Mouse (Mus musculus) heart, embryonic 11.5 days (tissue): ENCODE data around the gene Actn1. TPM values are rescaled to one million over a fixed set of nuclear protein-coding genes. Genes with fewer than 3 reads are reported as not detected.
A peak's percentile ranks its signal among the peaks of the same experiment; 100 is the strongest.

Experiments
- ATAC-seq: fragments of 200-750 bp; cut with Nextera tagmentation; replicated peaks from 2 replicates; pipeline ENCODE4 v1.8.0; 2017; ENCODE audit warnings: moderate library complexity; ENCODE audit not compliant: insufficient number of reproducible peaks, low FRiP score, low TSS enrichment
- H3K27ac ChIP-seq: fragments of 300-500 bp; sonication (generic); 2 replicates; pipeline ENCODE4 v1.5.1; 2014; ENCODE audit warnings: mild to moderate bottlenecking, low read depth, low read length
- H3K27me3 ChIP-seq: fragments of 300-500 bp; sonication (generic); 2 replicates; pipeline ENCODE4 v1.6.1; 2014; ENCODE audit warnings: mild to moderate bottlenecking, low read length, mixed read lengths; ENCODE audit not compliant: control insufficient read depth, insufficient read depth
- H3K36me3 ChIP-seq: fragments of 300-500 bp; sonication (generic); 2 replicates; pipeline ENCODE4 v1.6.1; 2014; ENCODE audit warnings: mild to moderate bottlenecking, low read length, moderate library complexity, mixed read lengths; ENCODE audit not compliant: control insufficient read depth, insufficient read depth
- H3K4me1 ChIP-seq: fragments of 300-500 bp; sonication (generic); 2 replicates; pipeline ENCODE4 v1.6.1; 2014; ENCODE audit warnings: low read length; ENCODE audit not compliant: control insufficient read depth, insufficient read depth
- H3K4me2 ChIP-seq: fragments of 300-500 bp; sonication (generic); 2 replicates; pipeline ENCODE4 v1.6.1; 2014; ENCODE audit warnings: mild to moderate bottlenecking, moderate library complexity
- H3K4me3 ChIP-seq: fragments of 300-500 bp; sonication (generic); 2 replicates; pipeline ENCODE4 v1.5.1; 2014; ENCODE audit warnings: low read depth, low read length
- H3K9ac ChIP-seq: fragments of 300-500 bp; sonication (generic); 2 replicates; pipeline ENCODE4 v1.6.1; 2014; ENCODE audit warnings: mild to moderate bottlenecking, low read depth, low read length, moderate library complexity
- H3K9me3 ChIP-seq: fragments of 300-500 bp; sonication (generic); replicated peaks from 2 replicates; pipeline ENCODE4 v1.6.1; 2016; ENCODE audit warnings: low read length; ENCODE audit not compliant: control insufficient read depth
- whole genome bisulfite sequencing: fragments of 180-500 bp; shearing (Covaris S2); extraction: QIAGEN DNeasy Blood & Tissue Kit; methylation state at CpG from one replicate; pipeline ENCODE4 v1.1.7; 2014; ENCODE audit not compliant: insufficient replicate concordance; 5-methylcytosine and 5-hydroxymethylcytosine counted together
- polyA plus RNA-seq: library from polyadenylated mRNA; unstranded; fragments of >200 nt; fragmentation: Nextera tagmentation; extraction: Ambion mirVana; gene quantifications from 2 replicates; pipeline ENCODE4 v1.2.1, GENCODE M21; 2014

The Actn1 gene
- polyA plus RNA-seq: 53.2 and 54.1 TPM in 2 replicates

GRCm38 (mm10) chr12:80260056-80260743 lies at the start of gene Actn1:
Actn1 (minus strand) TSS chr12:80260371.
- Histone ChIP-seq H3K27ac (peak within 1 kb of the TSS; percentile 97), H3K36me3 (no peaks in the 10 kb centered on the region), H3K4me2 (peak within 1 kb of the TSS; percentile 67), H3K4me3 (peak within 1 kb of the TSS; percentile 87), H3K9ac (peak within 1 kb of the TSS; percentile 97), H3K9me3 (no peaks in the 10 kb centered on the region), H3K27me3 (no peaks in the 10 kb centered on the region), H3K4me1 (peaks cover 33% of the 10 kb centered on the region)
- peak; percentile 91 for ATAC-seq
- under 1% methylated on average over 50 of the region's 55 CpGs for WGBS

- 68% methylated on average over 3 of the region's 3 CpGs for WGBS
- H3K9me3 ChIP-seq: no peaks in the 10 kb centered on the region; the same call in 1 of the 2 replicates
- no peaks in the 10 kb centered on the region for H3K4me1 ChIP-seq
- H3K4me2 ChIP-seq: no peak overlapping the region
- no peaks in the 10 kb centered on the region for H3K27me3 ChIP-seq
- no peak overlapping the region for H3K27ac ChIP-seq
- no peaks in the 10 kb centered on the region for H3K36me3 ChIP-seq
- H3K4me3 ChIP-seq: no peak overlapping the region
- H3K9ac ChIP-seq: no peak overlapping the region
- ATAC-seq: no peak
Observed at GRCm38 (mm10) chr12:80307556-80307955, 47.4 kb upstream of the Actn1 start.

GRCm38 (mm10) chr12:80304518-80304917 lies 44.3 kb upstream of the Actn1 start:
- no peak for ATAC-seq
- H3K9me3 ChIP-seq: no peaks in the 10 kb centered on the region; the same call in 1 of the 2 replicates
- no peak overlapping the region for H3K9ac ChIP-seq
- no peaks in the 10 kb centered on the region for H3K36me3 ChIP-seq
- no peak overlapping the region for H3K27ac ChIP-seq
- no peak overlapping the region for H3K4me2 ChIP-seq
- 87% methylated on average over 3 of the region's 3 CpGs for WGBS
- no peak overlapping the region for H3K4me3 ChIP-seq
- no peaks in the 10 kb centered on the region for H3K4me1 ChIP-seq
- no peaks in the 10 kb centered on the region for H3K27me3 ChIP-seq

DNA sequence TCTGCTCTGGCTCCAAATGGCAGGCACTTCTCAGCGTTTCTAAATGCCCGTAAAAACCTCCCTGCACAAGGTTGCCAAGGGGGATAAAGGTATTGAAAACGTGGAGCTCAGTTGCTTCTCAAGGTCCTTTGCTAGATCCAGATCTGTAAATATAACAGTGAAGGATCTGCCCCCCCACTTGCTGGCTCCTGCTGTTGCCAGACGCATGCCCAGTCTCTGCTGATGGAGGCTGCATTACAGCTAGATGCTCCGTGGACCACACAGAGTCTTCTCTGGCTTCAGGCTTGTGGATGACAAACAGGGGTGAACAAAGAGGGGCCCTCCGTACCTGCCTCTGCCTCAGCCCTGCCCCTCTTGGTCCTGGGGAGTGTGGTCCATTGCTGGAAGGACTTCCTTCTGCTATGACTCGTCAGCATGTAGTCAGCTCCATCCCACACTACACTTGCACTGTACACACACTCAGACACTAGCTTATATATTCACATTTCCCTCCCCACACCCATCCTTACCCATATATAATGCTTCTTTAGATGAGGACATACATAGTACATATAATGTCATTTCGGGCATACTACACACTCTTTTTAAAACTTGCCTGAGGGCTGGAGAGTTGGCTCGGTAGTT lies 40.8 kb upstream of the Actn1 start:
- no peaks in the 10 kb centered on the region for H3K36me3 ChIP-seq
- 73% methylated on average over 9 of the region's 9 CpGs for WGBS
- no peaks in the 10 kb centered on the region; the same call in 1 of the 2 replicates for H3K9me3 ChIP-seq
- no peak overlapping the region for H3K27ac ChIP-seq
- no peaks in the 10 kb centered on the region for H3K27me3 ChIP-seq
- H3K9ac ChIP-seq: no peak overlapping the region
- H3K4me2 ChIP-seq: no peak overlapping the region
- H3K4me3 ChIP-seq: no peak overlapping the region
- no peaks in the 10 kb centered on the region for H3K4me1 ChIP-seq
- ATAC-seq: no peak

- H3K27ac ChIP-seq: no peak overlapping the region
- no peaks in the 10 kb centered on the region for H3K27me3 ChIP-seq
- WGBS: 49% methylated on average over 6 of the region's 6 CpGs
- H3K36me3 ChIP-seq: no peaks in the 10 kb centered on the region
- H3K9ac ChIP-seq: no peak overlapping the region
- no peaks in the 10 kb centered on the region for H3K9me3 ChIP-seq
- no peak overlapping the region for H3K4me2 ChIP-seq
- H3K4me3 ChIP-seq: no peak overlapping the region
- ATAC-seq: no peak
- H3K4me1 ChIP-seq: no peaks in the 10 kb centered on the region
Observed at GRCm38 (mm10) chr12:80298714-80299113, 38.5 kb upstream of the Actn1 start.

DNA sequence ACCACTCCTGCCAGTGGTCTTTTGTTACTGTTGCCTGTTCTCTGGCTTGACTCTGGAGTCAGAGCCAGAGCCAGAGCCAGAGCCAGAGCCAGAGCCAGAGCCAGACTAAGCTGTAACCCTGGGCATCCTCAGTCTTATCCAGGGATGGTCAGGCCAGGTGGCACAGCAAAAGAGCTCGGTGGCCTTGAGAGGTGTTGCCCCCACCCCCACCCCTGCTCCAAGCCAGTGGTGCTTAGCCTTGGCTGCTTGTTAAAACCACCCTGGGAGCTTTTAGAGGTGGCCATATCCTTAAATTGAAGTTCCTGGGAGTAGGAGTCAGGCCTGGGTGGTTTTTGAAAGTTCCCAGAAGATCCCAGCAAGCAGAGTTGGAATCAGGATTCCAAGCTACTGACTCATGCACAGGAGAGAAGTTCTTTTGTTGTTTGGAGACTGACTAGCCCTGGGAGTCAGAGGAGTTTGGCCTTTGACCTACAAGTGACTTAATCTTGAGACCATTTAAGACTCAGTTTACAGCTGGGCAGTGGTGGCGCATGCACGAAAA lies 31.8 kb upstream of the Actn1 start:
- H3K27ac ChIP-seq: no peak overlapping the region
- H3K27me3 ChIP-seq: no peaks in the 10 kb centered on the region
- no peak overlapping the region for H3K4me3 ChIP-seq
- H3K9me3 ChIP-seq: no peaks in the 10 kb centered on the region
- no peak for ATAC-seq
- 61% methylated on average over 3 of the region's 3 CpGs for WGBS
- no peaks in the 10 kb centered on the region for H3K36me3 ChIP-seq
- peaks cover 25% of the 10 kb centered on the region for H3K4me1 ChIP-seq
- no peak overlapping the region for H3K9ac ChIP-seq
- no peak overlapping the region for H3K4me2 ChIP-seq

DNA sequence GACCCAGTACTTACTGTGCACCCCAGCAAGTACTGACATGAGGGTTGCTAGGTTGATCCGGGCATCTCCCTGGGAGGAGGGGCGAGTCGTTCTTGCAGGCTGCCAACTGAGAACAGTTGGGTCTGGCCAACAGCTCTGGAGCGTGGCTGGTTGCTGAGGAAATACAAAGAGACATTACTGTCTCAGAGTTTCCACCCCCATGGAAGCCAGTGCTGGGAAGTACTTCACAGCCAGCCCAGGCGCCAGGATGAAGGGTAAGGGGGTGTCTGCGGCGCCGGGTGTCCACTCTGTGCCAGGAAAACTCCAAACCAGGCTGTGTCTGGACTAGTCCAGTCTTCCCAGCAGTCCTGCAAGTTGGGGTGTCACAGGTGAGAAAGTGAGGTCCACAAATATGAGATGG lies 30.8 kb upstream of the Actn1 start:
- no peak overlapping the region for H3K4me2 ChIP-seq
- no peak overlapping the region for H3K27ac ChIP-seq
- 69% methylated on average over 8 of the region's 8 CpGs for WGBS
- H3K9ac ChIP-seq: no peak overlapping the region
- no peaks in the 10 kb centered on the region for H3K9me3 ChIP-seq
- no peak overlapping the region for H3K4me3 ChIP-seq
- H3K36me3 ChIP-seq: no peaks in the 10 kb centered on the region
- H3K27me3 ChIP-seq: no peaks in the 10 kb centered on the region
- ATAC-seq: no peak
- peaks cover 25% of the 10 kb centered on the region for H3K4me1 ChIP-seq

DNA sequence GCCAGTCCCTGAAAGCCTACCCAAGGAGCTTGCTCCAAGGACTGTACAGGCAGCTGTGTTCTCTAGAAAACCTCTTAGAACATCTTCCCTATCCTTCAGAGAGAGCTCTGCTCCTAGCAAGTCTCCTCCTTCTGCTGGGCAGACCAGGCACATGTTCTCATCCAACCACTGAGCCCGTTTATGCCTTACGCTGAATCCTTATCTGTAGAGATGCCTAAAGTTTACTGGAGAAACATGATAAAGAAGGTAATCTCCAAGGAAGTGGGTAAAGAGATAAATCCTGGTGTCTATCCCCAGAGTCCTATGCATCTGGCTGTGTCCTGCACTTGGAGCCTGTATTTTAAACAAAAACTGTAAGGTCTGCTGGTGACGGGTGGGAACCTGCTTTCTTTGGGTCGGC lies 30.3 kb upstream of the Actn1 start:
- no peak overlapping the region for H3K4me2 ChIP-seq
- no peaks in the 10 kb centered on the region for H3K27me3 ChIP-seq
- H3K36me3 ChIP-seq: no peaks in the 10 kb centered on the region
- no peak overlapping the region for H3K27ac ChIP-seq
- no peak overlapping the region for H3K9ac ChIP-seq
- no peak overlapping the region for H3K4me3 ChIP-seq
- H3K9me3 ChIP-seq: no peaks in the 10 kb centered on the region
- ATAC-seq: no peak
- 47% methylated on average over 4 of the region's 4 CpGs for WGBS
- H3K4me1 ChIP-seq: peaks cover 25% of the 10 kb centered on the region
